ENCODE assay signal across 10 mouse cellular contexts in the genomic region with DNA sequence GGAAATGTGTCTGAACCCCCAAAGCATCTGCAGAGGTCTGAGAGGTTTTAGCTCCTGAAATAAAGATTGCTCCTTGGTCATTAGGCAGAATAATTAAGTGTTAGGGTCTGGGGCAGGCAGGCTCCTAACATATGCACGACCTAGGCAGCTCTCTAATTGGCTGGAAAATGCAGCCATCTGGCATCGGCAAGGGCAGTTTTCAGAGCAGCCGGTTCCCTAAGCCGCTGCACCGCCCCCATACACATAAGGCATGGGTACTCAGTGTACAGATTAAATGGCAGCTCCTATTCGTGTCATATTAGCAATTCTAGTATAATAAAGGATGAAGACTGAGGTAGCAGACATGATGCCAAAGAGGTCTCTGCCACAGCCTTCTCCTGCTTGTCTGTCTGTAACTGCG.
DNase-seq lines count a peak whose midpoint lies in the region; ATAC-seq lines count a peak whose summit lies in the region.
"Had no signal": no experiment of that assay in that cellular context is flagged by ENCODE, and none has a peak within 500 bp of the region (broad histone marks: within the 10 kb centered on the region; RNA-seq: fewer than 3 reads in every experiment).

No protein-coding gene starts in this region.

- no peaks in the 10 kb centered on the region for H3K27me3 ChIP-seq in midbrain, embryonic 11.5 days (ENCODE audit: control insufficient read depth, insufficient read depth, low read length)
- no peaks in the 10 kb centered on the region for H3K27me3 ChIP-seq in midbrain, embryonic 16.5 days (ENCODE audit: control insufficient read depth, insufficient read depth, low read depth, low read length)
- H3K27me3 ChIP-seq in hindbrain, embryonic 15.5 days: no peaks in the 10 kb centered on the region
- no peaks in the 10 kb centered on the region for H3K27me3 ChIP-seq in kidney, embryonic 15.5 days

- WGBS in midbrain, embryonic 11.5 days: 45% methylated on average over 7 of the region's 7 CpGs
- WGBS in midbrain, embryonic 16.5 days: 28% methylated on average over 7 of the region's 7 CpGs
- 23% methylated on average over 7 of the region's 7 CpGs for WGBS in hindbrain, embryonic 15.5 days
- WGBS in kidney, embryonic 15.5 days: 57% methylated on average over 7 of the region's 7 CpGs

- ATAC-seq in midbrain, embryonic 11.5 days (ENCODE audit: low FRiP score): peak; percentile 81
- ATAC-seq in midbrain, embryonic 16.5 days: no peak
- ATAC-seq in hindbrain, embryonic 15.5 days (ENCODE audit: low FRiP score, low read depth): peak; percentile 64
- ATAC-seq in kidney, embryonic 15.5 days (replicated peaks; ENCODE audit: low FRiP score): no peak
- ATAC-seq: liver, postnatal 0 days had no signal

- no peak overlapping the region for H3K27ac ChIP-seq in midbrain, embryonic 11.5 days (ENCODE audit: low read depth, low read length)
- H3K27ac ChIP-seq in midbrain, embryonic 16.5 days (ENCODE audit: low read length): no peak overlapping the region
- no peak overlapping the region for H3K27ac ChIP-seq in hindbrain, embryonic 15.5 days (replicated peaks)
- H3K27ac ChIP-seq in kidney, embryonic 15.5 days: no peak overlapping the region

- DNase-seq in midbrain, embryonic 11.5 days (ENCODE audit: low spot score, missing footprints): peak; percentile 73
- DNase-seq in embryo, embryonic 9.5 days (ENCODE audit: extremely low spot score): peak; percentile 15
- peak; percentile 9 for DNase-seq in retina, adult 2 months (ENCODE audit: low read depth, low spot score)
- no peak for DNase-seq in urinary bladder, adult 2 months (ENCODE audit: low spot score)
- no peak for DNase-seq in kidney, adult 8-10 months
- DNase-seq: liver, postnatal 0 days; spleen, adult 18-20 months had no signal

- no peak overlapping the region for H3K4me3 ChIP-seq in midbrain, embryonic 11.5 days (ENCODE audit: low read depth, low read length)
- H3K4me3 ChIP-seq in midbrain, embryonic 16.5 days (ENCODE audit: low read depth, low read length): no peak overlapping the region
- H3K4me3 ChIP-seq in hindbrain, embryonic 15.5 days: no peak overlapping the region
- no peak overlapping the region for H3K4me3 ChIP-seq in kidney, embryonic 15.5 days (replicated peaks)

- 0 out of 2 replicates have a peak, but pooled peaks cover 3% of the 10 kb centered on the region for H3K4me1 ChIP-seq in midbrain, embryonic 11.5 days (ENCODE audit: control insufficient read depth, insufficient read depth, low read length)
- peaks cover 20% of the 10 kb centered on the region for H3K4me1 ChIP-seq in midbrain, embryonic 16.5 days (ENCODE audit: control insufficient read depth, insufficient read depth, low read length)
- peaks cover 17% of the 10 kb centered on the region for H3K4me1 ChIP-seq in hindbrain, embryonic 15.5 days (replicated peaks)
- peaks cover 9% of the 10 kb centered on the region for H3K4me1 ChIP-seq in kidney, embryonic 15.5 days

- no peak overlapping the region for H3K9ac ChIP-seq in midbrain, embryonic 11.5 days (ENCODE audit: low read length)
- H3K9ac ChIP-seq in midbrain, embryonic 16.5 days (ENCODE audit: low read depth, low read length): no peak overlapping the region
- no peak overlapping the region for H3K9ac ChIP-seq in hindbrain, embryonic 15.5 days
- no peak overlapping the region for H3K9ac ChIP-seq in kidney, embryonic 15.5 days
- H3K9ac ChIP-seq: liver, postnatal 0 days had no signal

- no peak overlapping the region for H3K4me2 ChIP-seq in midbrain, embryonic 11.5 days
- H3K4me2 ChIP-seq in midbrain, embryonic 16.5 days (ENCODE audit: low read length): no peak overlapping the region
- no peak overlapping the region for H3K4me2 ChIP-seq in hindbrain, embryonic 15.5 days
- H3K4me2 ChIP-seq in kidney, embryonic 15.5 days: no peak overlapping the region

- H3K36me3 ChIP-seq in midbrain, embryonic 11.5 days (ENCODE audit: control insufficient read depth, insufficient read depth, low read length): no peaks in the 10 kb centered on the region
- H3K36me3 ChIP-seq in midbrain, embryonic 16.5 days (ENCODE audit: control insufficient read depth, insufficient read depth, low read length): no peaks in the 10 kb centered on the region
- no peaks in the 10 kb centered on the region for H3K36me3 ChIP-seq in hindbrain, embryonic 15.5 days
- H3K36me3 ChIP-seq in kidney, embryonic 15.5 days: no peaks in the 10 kb centered on the region

- no peaks in the 10 kb centered on the region for H3K9me3 ChIP-seq in midbrain, embryonic 11.5 days (ENCODE audit: control insufficient read depth, low read length)
- no peaks in the 10 kb centered on the region for H3K9me3 ChIP-seq in midbrain, embryonic 16.5 days (replicated peaks; ENCODE audit: control insufficient read depth, low read length, poor library complexity, severe bottlenecking)
- no peaks in the 10 kb centered on the region for H3K9me3 ChIP-seq in hindbrain, embryonic 15.5 days
- no peaks in the 10 kb centered on the region for H3K9me3 ChIP-seq in kidney, embryonic 15.5 days (replicated peaks)

Comparison
In these comparisons a context has a peak if more than half of its experiments do, and no peak if none do; other contexts are left out.
1. ATAC-seq: peak in midbrain, embryonic 11.5 days (single experiment) and hindbrain, embryonic 15.5 days (single experiment); none in midbrain, embryonic 16.5 days (single experiment) and kidney, embryonic 15.5 days (single experiment).
2. DNase-seq: peak in midbrain, embryonic 11.5 days (single experiment), embryo, embryonic 9.5 days (single experiment) and retina, adult 2 months (single experiment); none in urinary bladder, adult 2 months (single experiment) and kidney, adult 8-10 months (0 of 2).